Mouse (Mus musculus): ENCODE measurements around the gene Olfr1449.
"Not testable (repeated sequence)": the region's sequence is repeated elsewhere in the genome, so short reads cannot be mapped to it uniquely, and the experiment has no call there.

Gene Olfr1449

DNA sequence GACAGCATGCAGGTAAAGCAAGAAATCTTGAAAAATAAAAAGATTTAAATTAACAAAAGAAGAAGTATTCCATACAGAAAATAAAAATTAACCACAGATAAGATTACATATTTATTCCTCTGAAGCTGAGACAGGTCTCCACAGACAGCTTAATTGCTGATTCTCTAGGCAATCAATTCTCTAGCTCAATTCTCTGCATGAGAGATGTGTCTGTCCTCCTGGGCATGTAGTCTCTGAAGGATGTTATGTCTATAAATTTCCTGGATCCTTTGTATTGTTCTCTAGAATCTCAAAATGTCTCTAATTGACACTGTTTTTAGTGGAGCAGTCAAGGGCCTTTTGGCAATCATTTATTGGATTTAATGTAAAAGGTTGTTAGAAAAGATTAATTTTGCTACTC, at the start of gene Olfr1449:
Olfr1449 (plus strand) TSS at position 301 of the 400 bp plus-strand sequence.
- DNase-seq: no peak

DNA sequence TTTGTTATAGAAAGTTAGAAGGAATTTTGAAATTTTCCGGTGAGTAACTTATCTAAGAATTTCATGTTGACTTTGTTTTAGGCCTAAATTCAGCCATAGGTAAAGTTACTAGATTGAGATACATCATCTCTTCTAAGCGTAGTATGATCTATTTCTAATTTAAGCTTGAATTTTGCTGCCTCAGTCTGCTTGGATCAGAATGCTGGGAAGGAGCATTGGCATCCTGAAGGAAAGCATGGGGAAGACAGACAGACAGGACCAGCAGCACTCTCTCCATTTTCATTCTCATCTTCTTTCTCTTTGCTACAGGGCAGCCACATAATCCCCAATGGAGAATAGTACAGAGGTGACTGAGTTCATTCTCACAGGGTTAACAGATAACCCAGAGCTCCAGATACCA, 47.1 kb upstream of the Olfr1449 start, which contains the start of gene Olfr1445:
Olfr1445 (plus strand) TSS at position 301 of the 400 bp plus-strand sequence.
- no peak for DNase-seq

DNA sequence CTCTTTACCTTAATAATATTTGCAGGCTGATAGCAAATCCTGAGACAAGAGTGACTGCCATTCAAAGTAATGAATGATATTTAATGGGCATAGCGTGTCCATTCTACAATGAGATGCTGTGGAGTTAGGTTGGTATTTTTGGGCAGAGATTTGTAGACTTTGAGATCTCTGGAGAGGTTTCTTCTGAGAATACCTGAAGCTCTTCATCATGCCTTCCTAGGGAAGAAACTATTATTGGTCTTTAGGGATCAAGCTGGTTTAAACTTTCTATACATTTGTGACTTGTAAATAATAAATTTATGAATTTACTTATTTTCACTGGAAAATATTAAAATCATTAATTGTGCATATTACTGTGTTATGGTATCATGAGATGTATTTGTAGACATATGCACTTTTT, 37.2 kb upstream of the Olfr1449 start, which contains the start of gene Olfr1446:
Olfr1446 (minus strand) TSS at position 101 of the 400 bp plus-strand sequence.
- DNase-seq: no peak

DNA sequence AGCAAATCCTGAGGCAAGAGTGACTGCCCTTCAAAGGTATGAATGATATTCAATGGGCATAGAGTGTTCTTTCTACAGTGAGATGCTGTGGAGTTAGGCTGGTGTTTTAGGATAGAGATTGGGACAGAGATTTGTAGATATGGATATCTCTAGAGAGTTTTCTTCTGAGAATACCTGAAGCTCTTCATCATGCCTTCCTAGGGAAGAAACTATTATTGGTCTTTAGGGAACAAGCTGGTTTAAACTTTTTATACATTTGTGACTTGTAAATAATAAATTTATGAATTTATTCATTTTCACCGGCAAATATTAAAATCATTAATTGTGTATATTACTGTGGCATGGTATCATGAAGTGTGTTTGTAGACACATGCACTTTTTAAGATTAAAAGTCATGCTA, 27.0 kb upstream of the Olfr1449 start, which contains the start of gene Olfr1447:
Olfr1447 (minus strand) TSS at position 101 of the 400 bp plus-strand sequence.
- no peak for DNase-seq

DNA sequence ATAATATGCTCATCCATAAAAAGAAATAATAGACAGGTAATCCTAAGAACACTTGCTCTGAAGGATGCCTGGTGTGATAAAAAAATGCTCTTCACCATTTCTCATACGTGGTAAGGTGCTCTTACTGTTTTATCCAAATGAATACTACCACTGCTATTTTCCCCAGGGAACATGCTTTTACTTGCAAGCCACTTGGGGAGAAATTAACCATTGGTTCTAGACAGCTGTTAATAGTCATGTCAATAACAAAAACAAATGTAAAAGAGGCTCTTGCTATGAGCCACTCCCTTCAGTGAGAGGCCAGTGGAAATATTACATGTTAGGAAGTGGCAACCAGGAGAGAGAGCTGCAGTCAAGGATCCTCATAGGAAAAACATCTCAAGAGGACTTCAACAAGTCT, 6.3 kb upstream of the Olfr1449 start, which contains the start of gene Olfr1448:
Olfr1448 (minus strand) TSS at position 101 of the 400 bp plus-strand sequence.
- DNase-seq: no peak

DNA sequence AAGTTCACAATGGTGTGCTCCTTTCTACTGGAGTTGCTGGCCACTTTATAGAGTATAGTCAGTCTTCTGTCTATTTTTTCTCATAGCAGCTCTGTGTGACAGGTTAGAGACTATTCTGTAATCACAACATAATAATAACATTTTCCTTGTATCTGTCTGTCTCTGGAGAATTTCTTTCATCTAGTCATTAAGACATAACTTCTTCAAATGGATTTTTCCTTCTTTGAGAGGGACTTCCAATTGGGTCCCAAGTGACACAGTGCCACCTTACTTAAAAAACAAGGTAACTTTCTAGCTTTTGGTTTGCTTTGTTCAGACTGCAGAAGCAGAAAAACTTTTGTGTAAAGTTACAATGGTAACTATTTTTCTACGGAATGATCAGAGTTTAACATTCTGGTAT, 19.3 kb downstream of the Olfr1449 start, which contains the start of gene Olfr1450:
Olfr1450 (plus strand) TSS at position 301 of the 400 bp plus-strand sequence.
- DNase-seq: no peak

DNA sequence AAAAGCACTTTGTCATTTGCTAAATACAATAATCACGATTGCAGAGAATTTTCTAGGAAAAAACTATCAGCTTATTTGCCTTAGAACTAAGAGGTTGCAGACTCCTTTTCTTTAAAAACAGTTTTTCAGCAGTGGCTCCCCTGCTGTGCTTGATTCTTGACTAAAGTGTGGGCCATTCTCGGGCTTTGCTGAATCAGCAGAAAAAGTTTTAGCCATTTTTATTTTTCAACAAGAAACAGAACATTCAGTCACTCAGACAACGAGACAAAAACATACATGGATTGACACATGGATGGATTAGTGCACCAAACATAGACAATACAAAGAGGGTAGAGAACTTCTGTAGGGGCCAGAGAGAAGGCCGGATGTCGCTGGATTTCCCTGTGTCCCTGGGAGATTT, 39.4 kb downstream of the Olfr1449 start:
- not testable (repeated sequence) for DNase-seq

All from kidney, postnatal 36 days (tissue).